Mouse (Mus musculus) retina, embryonic 14.5 days (tissue): Measurements from ENCODE around the gene Ifna2.

Experiments used
- DNase-seq: peaks from one replicate; pipeline ENCODE4 v3.0.0-alpha.2; 2015; ENCODE audit warnings: low spot score

Ifna2 gene

GRCm38 (mm10) chr4:88683812-88684211 lies at the start of gene Ifna2:
Gene Ifna2, minus strand, starts transcription at chr4:88683912.
- no peak for DNase-seq

DNA sequence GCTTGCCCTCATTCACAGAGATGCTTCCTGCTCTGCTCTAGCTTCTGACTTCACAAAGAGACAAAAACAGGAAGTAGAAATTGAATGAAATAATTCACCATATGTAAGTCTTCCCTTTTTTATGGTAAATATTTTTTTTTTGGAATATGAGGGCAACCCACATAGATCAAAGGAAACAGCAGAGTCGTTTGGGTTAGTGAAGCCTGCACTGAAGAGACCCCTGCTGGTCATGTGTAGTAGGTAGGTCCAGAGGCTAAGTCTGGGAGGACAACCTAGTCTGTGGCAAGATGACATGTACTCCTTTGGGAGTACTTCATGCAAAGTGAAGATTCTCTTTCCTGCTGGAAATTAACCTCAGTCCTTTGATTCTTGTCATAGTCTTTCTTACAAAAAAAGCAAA lies 43.6 kb upstream of the Ifna2 start:
- peak; percentile 29 for DNase-seq

DNA sequence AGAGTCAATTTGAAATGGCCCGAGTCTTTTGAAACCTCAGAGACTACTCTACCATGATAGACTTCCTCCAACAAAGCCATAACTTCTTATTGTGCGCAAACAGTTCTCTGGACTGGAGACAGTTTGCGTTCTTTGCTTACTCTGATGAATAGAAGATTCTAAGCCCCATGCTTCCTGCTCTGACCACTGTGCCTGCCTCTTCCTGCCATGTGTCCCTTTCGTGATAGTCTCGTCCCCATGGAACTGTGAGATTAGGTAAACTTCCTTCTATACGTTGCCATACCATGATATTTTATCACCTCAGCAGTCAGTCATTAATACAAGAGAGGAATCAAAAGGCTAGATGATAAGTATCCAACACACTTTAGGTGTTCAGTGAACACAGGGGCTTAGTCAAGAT lies 43.0 kb upstream of the Ifna2 start:
- DNase-seq, result no peak

- DNase-seq, result no peak
These were observed 39.9 kb upstream of the Ifna2 start for GRCm38 (mm10) chr4:88723497-88724090.

- DNase-seq, result peak; percentile 96
These were observed 38.3 kb upstream of the Ifna2 start, which contains the start of the genes Gm26566 and Klhl9 for GRCm38 (mm10) chr4:88721791-88722721. Gene Gm26566, plus strand, starts transcription at chr4:88721805. Gene Klhl9, minus strand, starts transcription at chr4:88722465.

- DNase-seq, result no peak
These were observed 35.0 kb upstream of the Ifna2 start for GRCm38 (mm10) chr4:88718715-88719114.

DNA sequence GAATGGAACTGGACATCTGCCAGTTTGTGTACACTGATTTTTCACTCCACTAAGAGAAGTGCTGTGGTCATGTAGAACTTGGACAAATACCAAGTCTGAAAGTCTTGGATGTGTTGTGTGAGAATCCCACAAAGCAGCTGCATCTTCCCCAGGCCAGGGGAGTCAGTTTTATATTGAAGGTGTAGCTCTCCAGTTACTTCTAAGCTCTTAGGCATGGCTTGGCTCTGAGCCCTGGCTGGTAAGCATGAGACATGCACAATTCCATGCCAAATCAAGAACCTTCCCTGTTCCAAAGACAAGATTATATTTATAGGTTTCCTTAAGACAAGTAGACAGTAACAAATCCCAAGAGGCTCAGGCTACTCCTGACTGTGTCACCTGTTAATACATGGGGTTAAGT lies 31.3 kb upstream of the Ifna2 start:
- no peak for DNase-seq

DNA sequence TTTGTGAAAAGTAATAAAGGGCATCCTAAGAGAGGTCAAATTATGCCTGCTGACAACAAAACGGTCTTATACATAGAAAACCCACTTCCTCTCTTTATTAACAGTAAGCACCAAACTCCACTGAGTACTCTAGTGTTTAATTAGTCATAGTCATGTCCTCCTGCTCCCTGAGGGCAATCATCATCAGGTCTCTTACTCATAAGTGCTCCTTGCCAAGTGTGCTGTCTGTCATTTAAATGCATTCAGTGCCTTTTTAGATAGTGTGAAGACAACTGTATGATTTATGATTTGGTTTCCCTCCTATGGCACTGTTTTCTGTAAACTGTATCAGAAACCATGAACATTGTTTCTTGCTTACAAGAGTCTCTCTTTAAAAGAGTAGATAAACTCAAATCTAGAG lies 30.6 kb upstream of the Ifna2 start:
- DNase-seq, result no peak

DNA sequence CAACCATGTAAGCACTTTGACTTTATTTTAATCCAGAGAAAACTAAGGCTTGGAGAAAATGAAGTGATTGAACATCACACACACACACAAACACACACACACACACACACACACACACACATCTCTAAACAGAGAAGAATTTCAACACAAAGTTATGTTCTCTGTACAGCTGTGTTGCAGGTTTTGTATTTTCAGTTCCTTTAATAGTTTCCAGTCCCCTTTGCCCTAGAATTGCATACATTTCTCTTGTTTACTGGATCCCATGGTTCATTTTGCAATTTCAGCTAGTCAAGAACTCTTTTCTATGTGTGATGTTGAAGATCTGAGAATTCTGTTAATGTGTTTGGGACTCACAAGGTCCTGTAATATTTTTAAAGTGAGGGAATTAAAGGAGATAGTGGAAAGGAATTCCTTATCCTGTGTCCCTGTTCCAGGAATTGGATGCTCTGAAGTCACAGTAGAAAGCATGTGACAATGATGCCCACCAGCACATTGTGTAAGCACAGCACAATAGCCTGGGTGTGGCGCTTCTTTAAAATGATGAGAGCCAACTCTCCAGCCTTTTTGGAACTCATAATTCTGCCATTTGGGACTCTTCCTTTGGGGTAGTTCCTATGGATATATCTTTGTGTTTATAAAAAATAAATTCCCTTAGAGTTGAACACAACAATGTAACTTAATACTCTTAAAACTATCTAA lies 23.6 kb upstream of the Ifna2 start:
- DNase-seq, result no peak

DNA sequence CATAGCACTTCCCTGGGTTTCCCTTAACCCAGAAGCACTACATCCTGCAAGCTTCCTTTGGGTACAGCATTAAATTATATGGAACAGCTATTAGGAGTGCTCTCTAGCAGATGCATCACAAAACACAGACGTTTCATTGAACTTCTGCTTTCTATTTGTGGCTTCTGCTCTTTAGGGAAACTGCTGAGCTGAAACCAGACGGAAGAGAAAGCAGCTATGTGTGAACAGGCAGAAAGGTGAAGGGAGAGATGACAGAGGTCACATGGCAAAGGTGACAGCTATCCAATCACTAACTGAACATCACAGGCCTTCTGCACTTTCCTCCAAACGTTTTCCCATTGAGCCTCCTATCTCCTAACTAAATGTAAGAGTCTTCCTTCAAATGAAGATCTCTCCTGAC lies 22.2 kb upstream of the Ifna2 start:
- DNase-seq, result no peak

DNA sequence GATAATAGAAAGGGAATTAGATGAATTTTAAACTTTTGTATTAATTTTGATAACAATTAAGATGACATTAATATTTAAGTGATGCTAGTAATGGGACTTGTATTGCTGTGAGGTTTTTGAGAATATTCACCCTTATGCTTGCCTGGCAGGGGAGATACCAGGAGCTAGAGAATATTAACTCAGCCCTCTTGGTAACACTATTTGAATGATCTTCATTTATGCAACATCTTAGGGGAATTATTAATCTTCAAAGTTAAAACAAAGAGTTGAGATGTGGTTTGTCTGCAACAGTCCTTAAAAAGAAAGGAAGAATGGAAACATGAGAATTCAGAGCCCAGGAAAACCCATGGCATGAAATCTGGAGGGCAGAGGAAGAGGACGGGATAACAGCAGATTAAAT lies 15.6 kb upstream of the Ifna2 start:
- DNase-seq, result no peak

- no peak for DNase-seq
These were observed 15.1 kb upstream of the Ifna2 start for GRCm38 (mm10) chr4:88698781-88699180.

DNA sequence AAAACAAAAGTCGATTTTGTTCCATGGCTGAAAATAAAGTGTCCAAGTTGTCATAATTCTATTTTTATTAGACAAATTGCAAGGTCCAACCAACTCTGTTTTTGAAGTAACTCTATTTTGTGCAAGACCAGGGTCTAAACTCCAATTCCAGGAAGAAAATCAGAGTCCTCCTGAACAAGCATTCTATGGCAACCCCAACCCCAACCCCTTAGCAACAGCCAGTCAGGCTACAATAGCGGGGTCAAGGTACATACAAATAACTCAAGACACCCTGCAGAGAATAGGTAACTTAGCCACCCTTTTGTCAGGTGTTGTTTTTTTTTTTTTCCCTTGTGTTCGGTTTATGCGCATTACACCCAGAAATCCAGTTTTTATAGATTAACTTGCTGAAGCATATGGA lies 14.0 kb upstream of the Ifna2 start:
- DNase-seq, result no peak

- DNase-seq, result no peak
These were observed 13.4 kb upstream of the Ifna2 start for GRCm38 (mm10) chr4:88697108-88697507.

GRCm38 (mm10) chr4:88696237-88696884 lies 12.6 kb upstream of the Ifna2 start:
- peak; percentile 91 for DNase-seq

DNA sequence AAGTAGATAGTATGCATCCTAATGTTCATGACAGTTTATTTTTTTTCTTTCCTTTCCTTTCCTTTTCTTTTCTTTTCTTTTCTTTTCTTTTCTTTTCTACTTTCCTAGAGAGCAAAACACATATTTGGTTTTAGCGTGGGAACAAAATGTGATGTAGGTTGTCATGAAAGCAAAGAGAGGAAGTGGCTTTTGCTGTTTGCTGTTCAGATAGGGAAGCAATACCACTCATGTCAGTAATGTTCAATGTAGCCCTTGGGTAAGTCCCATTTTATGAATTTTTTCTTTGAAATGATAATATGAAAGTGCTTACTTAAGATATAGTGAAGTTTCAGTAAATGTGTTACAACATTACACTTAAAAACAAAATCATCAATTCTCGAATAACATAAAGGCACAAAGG lies 9.7 kb upstream of the Ifna2 start:
- no peak for DNase-seq

DNA sequence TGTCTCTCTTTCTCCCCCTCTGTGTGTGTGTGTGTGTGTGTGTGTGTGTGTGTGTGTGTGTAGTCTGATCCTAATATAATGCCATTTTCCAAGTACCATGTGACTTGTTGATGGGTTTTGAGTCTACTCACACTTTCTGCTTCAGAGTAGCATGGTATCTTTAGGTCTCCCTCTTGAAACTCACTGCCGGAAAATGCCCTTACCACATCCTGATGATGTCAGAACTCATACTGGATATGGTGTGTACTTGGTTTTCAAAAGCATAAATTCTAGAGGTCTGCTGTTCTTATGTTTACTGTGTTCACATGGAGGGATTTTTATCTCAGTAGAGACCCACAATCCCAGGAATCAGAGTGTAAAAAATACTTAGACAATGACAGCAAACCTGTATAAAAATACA lies 8.8 kb upstream of the Ifna2 start:
- no peak for DNase-seq

- no peak for DNase-seq
These were observed 7.5 kb upstream of the Ifna2 start, which contains the start of gene Ifnab for GRCm38 (mm10) chr4:88691259-88691658. Gene Ifnab, minus strand, starts transcription at chr4:88691359.

GRCm38 (mm10) chr4:88681353-88681752 lies 2.4 kb downstream of the Ifna2 start:
- no peak for DNase-seq

GRCm38 (mm10) chr4:88680362-88680761 lies 3.4 kb downstream of the Ifna2 start:
- DNase-seq, result peak; percentile 55

DNA sequence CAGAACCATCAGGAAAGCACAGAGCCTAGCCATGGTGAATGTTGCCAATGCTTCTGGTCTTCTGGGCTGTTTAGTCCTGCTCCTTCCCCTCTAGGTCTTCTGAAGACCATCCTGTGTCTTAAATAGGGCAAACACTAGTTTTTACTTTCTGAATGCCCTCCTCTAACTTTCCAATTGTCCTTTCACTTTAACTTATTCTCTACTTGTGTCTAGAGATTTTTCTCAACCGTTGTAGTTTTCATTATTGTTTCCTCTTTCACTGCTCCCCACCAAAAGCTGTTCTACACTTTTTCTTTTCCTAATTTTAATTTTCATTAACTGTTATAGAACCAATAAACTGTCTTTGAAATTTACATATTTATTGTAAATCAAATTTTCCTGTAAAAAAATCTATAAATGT lies 6.9 kb downstream of the Ifna2 start, which contains the start of gene Ifna16:
TSS of gene Ifna16 (minus strand) at position 101 of the 400 bp plus-strand sequence.
- no peak for DNase-seq

DNA sequence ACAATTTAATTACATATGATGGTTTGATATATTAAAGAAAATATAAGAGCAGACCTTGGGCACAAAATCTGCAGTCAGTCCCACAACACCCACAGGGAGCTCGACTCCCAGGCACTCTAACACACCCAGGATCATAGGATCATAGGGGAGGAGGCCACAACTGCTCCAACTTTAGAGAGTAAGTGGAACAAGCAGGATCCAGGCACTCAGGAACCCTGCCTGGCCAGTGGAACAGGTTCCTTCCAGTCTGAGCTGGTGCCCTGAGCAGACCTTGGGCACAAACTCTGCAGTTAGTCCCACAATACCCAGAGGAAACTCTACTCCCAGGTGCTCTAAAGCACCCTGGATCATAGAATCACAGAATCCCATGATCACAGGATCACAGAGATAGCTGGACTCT lies 28.3 kb downstream of the Ifna2 start:
- no peak for DNase-seq
